Mouse (Mus musculus): ENCODE data around the gene Iqcj.

The Iqcj gene

GRCm38 (mm10) chr3:67954459-67955065, 62.5 kb downstream of the Iqcj start:
- in situ Hi-C loops (cut with MboI, MseI), result no loop called here

- in situ Hi-C loops (cut with MboI, MseI), result no loop called here
Observed at GRCm38 (mm10) chr3:67959672-67960071, 67.7 kb downstream of the Iqcj start.

- in situ Hi-C loops (cut with MboI, MseI), result no loop called here
Observed at GRCm38 (mm10) chr3:67960133-67960532, 68.1 kb downstream of the Iqcj start.

- in situ Hi-C loops (cut with MboI, MseI), result no loop called here
Observed at GRCm38 (mm10) chr3:67960727-67961126, 68.7 kb downstream of the Iqcj start.

GRCm38 (mm10) chr3:67961934-67962639, 70.1 kb downstream of the Iqcj start:
- in situ Hi-C loops (cut with MboI, MseI), result no loop called here

- in situ Hi-C loops (cut with MboI, MseI), result no loop called here
Observed at GRCm38 (mm10) chr3:67974340-67974998, 82.4 kb downstream of the Iqcj start.

- in situ Hi-C loops (cut with MboI, MseI), result no loop called here
Observed at GRCm38 (mm10) chr3:67980006-67980405, 88.0 kb downstream of the Iqcj start.

GRCm38 (mm10) chr3:67983329-67983728, 91.3 kb downstream of the Iqcj start:
- in situ Hi-C loops (cut with MboI, MseI), result no loop called here

GRCm38 (mm10) chr3:68002415-68002814, 110.4 kb downstream of the Iqcj start:
- in situ Hi-C loops (cut with MboI, MseI), result no loop called here

GRCm38 (mm10) chr3:68012342-68012741, 120.3 kb downstream of the Iqcj start:
- in situ Hi-C loops (cut with MboI, MseI), result no loop called here

- in situ Hi-C loops (cut with MboI, MseI), result no loop called here
Observed at GRCm38 (mm10) chr3:68015786-68016185, 123.8 kb downstream of the Iqcj start.

GRCm38 (mm10) chr3:68019401-68019800, 127.4 kb downstream of the Iqcj start:
- in situ Hi-C loops (cut with MboI, MseI), result no loop called here

- in situ Hi-C loops (cut with MboI, MseI), result loop anchor here (25.0 kb wide), 1 partner anchor 424 kb away; no protein-coding TSS in a partner anchor
Observed at GRCm38 (mm10) chr3:68036097-68036496, 144.1 kb downstream of the Iqcj start.

GRCm38 (mm10) chr3:68042951-68043350, 150.9 kb downstream of the Iqcj start:
- in situ Hi-C loops (cut with MboI, MseI), result loop anchor here (10.0 to 25.0 kb wide), 2 partner anchors 431 to 688 kb away; no protein-coding TSS in a partner anchor

GRCm38 (mm10) chr3:68045475-68046416, 153.7 kb downstream of the Iqcj start:
- in situ Hi-C loops (cut with MboI, MseI), result loop anchor here (10.0 to 25.0 kb wide), 2 partner anchors 433 to 691 kb away; no protein-coding TSS in a partner anchor

GRCm38 (mm10) chr3:68053538-68053937, 161.5 kb downstream of the Iqcj start:
- in situ Hi-C loops (cut with MboI, MseI), result loop anchor here (5.0 to 25.0 kb wide), 2 partner anchors 484 to 541 kb away; no protein-coding TSS in a partner anchor

- in situ Hi-C loops (cut with MboI, MseI), result loop anchor here (25.0 kb wide), 1 partner anchor 482 kb away; no protein-coding TSS in a partner anchor
Observed at GRCm38 (mm10) chr3:68055071-68055470, 163.1 kb downstream of the Iqcj start.

- in situ Hi-C loops (cut with MboI, MseI), result loop anchor here (25.0 kb wide), 1 partner anchor 481 kb away; no protein-coding TSS in a partner anchor
Observed at GRCm38 (mm10) chr3:68056373-68057275, 164.6 kb downstream of the Iqcj start.

GRCm38 (mm10) chr3:68059162-68059800, 167.3 kb downstream of the Iqcj start:
- in situ Hi-C loops (cut with MboI, MseI), result loop anchor here (25.0 kb wide), 1 partner anchor 478 kb away; no protein-coding TSS in a partner anchor
